ENCODE assay signal across 32 mouse cellular contexts in genomic region chr19:42058426-42058825, GRCm38 (mm10). TPM values are rescaled to one million over a fixed set of nuclear protein-coding genes. Genes with fewer than 3 reads are reported as not detected.
DNase-seq lines count a peak whose midpoint lies in the region; ATAC-seq and TF ChIP-seq lines count a peak whose summit lies in the region.
"Had no signal": no experiment of that assay in that cellular context is flagged by ENCODE, and none has a peak within 500 bp of the region (broad histone marks: within the 10 kb centered on the region; RNA-seq: fewer than 3 reads in every experiment).

No protein-coding gene starts in this region.

- TF ChIP-seq CTCF in liver, postnatal 0 days (IDR thresholded peaks at IDR 0.05; ENCODE audit: low read depth), result no peak

- WGBS in liver, postnatal 0 days (ENCODE audit: insufficient replicate concordance), result 50% methylated on average over 7 of the region's 7 CpGs

- no peaks in the 10 kb centered on the region for H3K36me3 ChIP-seq in liver, postnatal 0 days (replicated peaks; ENCODE audit: insufficient read depth, low read length)
- H3K36me3 ChIP-seq: embryonic facial prominence, embryonic 12.5 days; forebrain, embryonic 10.5 days; heart, embryonic 13.5 days; neural tube, embryonic 12.5 days had no signal

- no peak overlapping the region for H3K4me3 ChIP-seq in liver, postnatal 0 days (ENCODE audit: low read depth, low read length)
- H3K4me3 ChIP-seq: embryonic facial prominence, embryonic 12.5 days; forebrain, embryonic 10.5 days; heart, embryonic 13.5 days; myocyte; neural tube, embryonic 12.5 days had no signal

- TF ChIP-seq EP300 in liver, postnatal 0 days (IDR thresholded peaks at IDR 0.05; ENCODE audit: low read depth), result no peak

- no peak overlapping the region for H3K4me2 ChIP-seq in liver, postnatal 0 days (ENCODE audit: low read depth, low read length)
- H3K4me2 ChIP-seq: embryonic facial prominence, embryonic 12.5 days; heart, embryonic 13.5 days; hindbrain, embryonic 14.5 days; liver, embryonic 11.5 days; midbrain, embryonic 11.5 days; neural tube, embryonic 12.5 days had no signal

- H3K4me1 ChIP-seq in liver, postnatal 0 days (ENCODE audit: insufficient read depth), result peaks cover 7% of the 10 kb centered on the region
- H3K4me1 ChIP-seq: embryonic facial prominence, embryonic 12.5 days; forebrain, embryonic 10.5 days; heart, embryonic 13.5 days; neural tube, embryonic 12.5 days had no signal

- H3K27ac ChIP-seq in liver, postnatal 0 days (ENCODE audit: low read depth), result peak overlapping the region; percentile 30; the same call in 1 of the 2 replicates
- H3K27ac ChIP-seq: embryonic facial prominence, embryonic 12.5 days; forebrain, embryonic 10.5 days; heart, embryonic 13.5 days; hindbrain, embryonic 14.5 days; neural tube, embryonic 12.5 days had no signal

- H3K9ac ChIP-seq in liver, postnatal 0 days (replicated peaks), result no peak overlapping the region
- H3K9ac ChIP-seq: embryonic facial prominence, embryonic 12.5 days; heart, embryonic 13.5 days; hindbrain, embryonic 14.5 days; neural tube, embryonic 12.5 days had no signal

- no peaks in the 10 kb centered on the region for H3K27me3 ChIP-seq in liver, postnatal 0 days (ENCODE audit: insufficient read depth, low read length)
- H3K27me3 ChIP-seq: embryonic facial prominence, embryonic 12.5 days; heart, embryonic 13.5 days; neural tube, embryonic 12.5 days had no signal

- no peak for ATAC-seq in liver, postnatal 0 days
- ATAC-seq: activated CD4-positive, CD25-positive, alpha-beta regulatory T cell, adult 4 months; forebrain, embryonic 16.5 days had no signal

- DNase-seq in gastrocnemius, postnatal 25 days, result peak; percentile 50
- DNase-seq in gastrocnemius, postnatal 10 days, result no peak
- no peak for DNase-seq in liver, postnatal 0 days
- DNase-seq in liver, result no peak
- peak; percentile 35 for DNase-seq in urinary bladder, postnatal 14 days (ENCODE audit: low spot score)
- no peak for DNase-seq in urinary bladder, postnatal 25 days (ENCODE audit: low spot score)
- DNase-seq in layer of hippocampus, adult 11-12 months (ENCODE audit: low spot score), result no peak
- DNase-seq: adrenal gland, postnatal 10 days; cerebellum, adult 11-12 months; cerebellum, adult 9-11 months; embryo, embryonic 11 days; gastrocnemius, postnatal 14 days; heart, postnatal 10 days; kidney, postnatal 14 days; lung, postnatal 10 days; thymus, postnatal 14 days had no signal

- no peaks in the 10 kb centered on the region for H3K9me3 ChIP-seq in liver, postnatal 0 days (ENCODE audit: low read length)
- H3K9me3 ChIP-seq: embryonic facial prominence, embryonic 12.5 days; forebrain, embryonic 10.5 days; heart, embryonic 13.5 days; neural tube, embryonic 12.5 days had no signal

RNA-seq across cellular contexts. Expression of gene 4933411K16Rik, which starts 6.4 kb away (rescaled TPM):
- total RNA-seq in gastrocnemius, postnatal 25 days (2021), result under 1 TPM; 0.20 to 0.32 TPM
- total RNA-seq in gastrocnemius, postnatal 10 days (2021), result under 1 TPM; 0.40 to 0.50 TPM
- 0.18 and 0.40 TPM in 2 replicates for polyA plus RNA-seq in liver, postnatal 0 days (2015; fragmentation: Nextera tagmentation; extraction: Ambion mirVana)
- total RNA-seq: hematopoietic stem cell, adult 5-6 weeks; megakaryocyte, adult 5-6 weeks; midbrain, postnatal 0 days had no signal
- polyA plus RNA-seq: activated CD4-positive, CD25-positive, alpha-beta regulatory T cell, adult 4 months; embryonic facial prominence, embryonic 12.5 days; forebrain, embryonic 10.5 days; forebrain, embryonic 16.5 days; heart, embryonic 13.5 days; hindbrain, embryonic 14.5 days; limb, embryonic 11.5 days; midbrain, postnatal 0 days; neural tube, embryonic 12.5 days had no signal

RNA-seq across cellular contexts. Expression of gene Hoga1, which starts 13.0 kb away (rescaled TPM):
- total RNA-seq in gastrocnemius, postnatal 25 days (2021), result 1 to 10 TPM; 2.1 to 2.3 TPM
- total RNA-seq in gastrocnemius, postnatal 10 days (2021), result 1 to 10 TPM; 4.5 to 4.6 TPM
- polyA plus RNA-seq in liver, postnatal 0 days (2015; fragmentation: Nextera tagmentation; extraction: Ambion mirVana), result 183 and 190 TPM in 2 replicates
- polyA plus RNA-seq: activated CD4-positive, CD25-positive, alpha-beta regulatory T cell, adult 4 months had no signal

RNA-seq across cellular contexts. Expression of gene Ankrd2, which starts 22.6 kb away (rescaled TPM):
- 1,000 to 10,000 TPM in 1 of 2 experiments, 100 to 1,000 TPM in 1; 167 to 1,046 TPM for total RNA-seq in gastrocnemius, postnatal 25 days (2021)
- total RNA-seq in gastrocnemius, postnatal 10 days (2021), result 10 to 100 TPM; 65.0 to 72.7 TPM
- 0.22 and 1.1 TPM in 2 replicates for polyA plus RNA-seq in liver, postnatal 0 days (2015; fragmentation: Nextera tagmentation; extraction: Ambion mirVana)
- total RNA-seq: heart, postnatal 10 days; hematopoietic stem cell, adult 5-6 weeks; megakaryocyte, adult 5-6 weeks had no signal
- polyA plus RNA-seq: activated CD4-positive, CD25-positive, alpha-beta regulatory T cell, adult 4 months; forebrain, embryonic 10.5 days; heart, embryonic 13.5 days; kidney, embryonic 14.5 days; liver, embryonic 11.5 days; midbrain, embryonic 11.5 days; urinary bladder, adult 2 months had no signal

RNA-seq across cellular contexts. Expression of gene Morn4, which starts 27.7 kb away (rescaled TPM):
- 1 to 10 TPM; 1.2 to 1.8 TPM for total RNA-seq in gastrocnemius, postnatal 25 days (2021)
- 1 to 10 TPM; 1.8 to 2.6 TPM for total RNA-seq in gastrocnemius, postnatal 10 days (2021)
- 0.54 and 0.63 TPM in 2 replicates for polyA plus RNA-seq in liver, postnatal 0 days (2015; fragmentation: Nextera tagmentation; extraction: Ambion mirVana)
- polyA plus RNA-seq: activated CD4-positive, CD25-positive, alpha-beta regulatory T cell, adult 4 months had no signal

RNA-seq across cellular contexts. Expression of gene Pi4k2a, which starts 31.8 kb away (rescaled TPM):
- 10 to 100 TPM; 10.4 to 12.2 TPM for total RNA-seq in gastrocnemius, postnatal 25 days (2021)
- total RNA-seq in gastrocnemius, postnatal 10 days (2021), result 10 to 100 TPM; 13.3 to 14.7 TPM
- polyA plus RNA-seq in liver, postnatal 0 days (2015; fragmentation: Nextera tagmentation; extraction: Ambion mirVana), result 16.1 and 18.3 TPM in 2 replicates

Comparison
In these comparisons a context has a peak if more than half of its experiments do, and no peak if none do; other contexts are left out.
1. DNase-seq: peak in gastrocnemius, postnatal 25 days (single experiment) and urinary bladder, postnatal 14 days (single experiment); none in gastrocnemius, postnatal 10 days (single experiment), liver, postnatal 0 days (single experiment), liver (single experiment), urinary bladder, postnatal 25 days (single experiment) and layer of hippocampus, adult 11-12 months (single experiment).